Mouse (Mus musculus) kidney, adult 2 months (tissue): ENCODE results near the gene RPS10-NUDT3. TPM values are rescaled to one million over a fixed set of nuclear protein-coding genes. Genes with fewer than 3 reads are reported as not detected.
A peak's percentile ranks its signal among the peaks of the same experiment; 100 is the strongest.

ENCODE experiments used
- DNase-seq: peaks from one replicate; pipeline ENCODE4 v3.0.0; 2021
- H3K27ac ChIP-seq: fragments of 200-500 bp; 2 replicates; pipeline ENCODE4 v1.5.1; 2012; ENCODE audit warnings: low read depth, low read length, control low read depth, inconsistent platforms; ENCODE audit not compliant: insufficient read depth
- H3K27me3 ChIP-seq: fragments of 200-500 bp; replicated peaks from 2 replicates; pipeline ENCODE4 v1.6.1; 2012; ENCODE audit warnings: mild to moderate bottlenecking, moderate library complexity, low read length, inconsistent platforms; ENCODE audit not compliant: control insufficient read depth, insufficient read depth
- H3K36me3 ChIP-seq: fragments of 200-500 bp; 2 replicates; pipeline ENCODE4 v1.6.1; 2012; ENCODE audit warnings: mild to moderate bottlenecking, moderate library complexity, low read length, inconsistent platforms; ENCODE audit not compliant: control insufficient read depth, insufficient read depth
- H3K4me1 ChIP-seq: fragments of 200-500 bp; 2 replicates; pipeline ENCODE4 v1.6.1; 2011; ENCODE audit warnings: low read length; ENCODE audit not compliant: control insufficient read depth, insufficient read depth
- H3K4me3 ChIP-seq: fragments of 200-500 bp; 2 replicates; pipeline ENCODE4 v1.5.1; 2011; ENCODE audit warnings: mild to moderate bottlenecking, low read depth, low read length, control low read depth; ENCODE audit not compliant: insufficient read depth
- CTCF ChIP-seq: fragments of 200-500 bp; conservative IDR thresholded peaks from 2 replicates; pipeline ENCODE4 v1.5.1; 2011; ENCODE audit warnings: low read depth, mild to moderate bottlenecking, control low read depth, low read length, moderate library complexity, mixed read lengths; ENCODE audit not compliant: insufficient read depth, insufficient read length
- POLR2A ChIP-seq: fragments of 200-500 bp; IDR thresholded peaks from one replicate; pipeline ENCODE4 v1.6.1; 2011; ENCODE audit warnings: low read depth, low read length, control low read depth
- WGBS: fragments of 180-500 bp; shearing (Covaris S2); methylation state at CpG from one replicate; pipeline ENCODE4 v1.1.7; 2018; 5-methylcytosine and 5-hydroxymethylcytosine counted together
- polyA plus RNA-seq: library from polyadenylated mRNA; depleted of rRNA; stranded (reverse); fragments of >200 nt; gene quantifications from 2 replicates; pipeline ENCODE4 v1.2.3, GENCODE M21; 2012

The RPS10-NUDT3 gene
- polyA plus RNA-seq, 1 experiment: not detected

DNA sequence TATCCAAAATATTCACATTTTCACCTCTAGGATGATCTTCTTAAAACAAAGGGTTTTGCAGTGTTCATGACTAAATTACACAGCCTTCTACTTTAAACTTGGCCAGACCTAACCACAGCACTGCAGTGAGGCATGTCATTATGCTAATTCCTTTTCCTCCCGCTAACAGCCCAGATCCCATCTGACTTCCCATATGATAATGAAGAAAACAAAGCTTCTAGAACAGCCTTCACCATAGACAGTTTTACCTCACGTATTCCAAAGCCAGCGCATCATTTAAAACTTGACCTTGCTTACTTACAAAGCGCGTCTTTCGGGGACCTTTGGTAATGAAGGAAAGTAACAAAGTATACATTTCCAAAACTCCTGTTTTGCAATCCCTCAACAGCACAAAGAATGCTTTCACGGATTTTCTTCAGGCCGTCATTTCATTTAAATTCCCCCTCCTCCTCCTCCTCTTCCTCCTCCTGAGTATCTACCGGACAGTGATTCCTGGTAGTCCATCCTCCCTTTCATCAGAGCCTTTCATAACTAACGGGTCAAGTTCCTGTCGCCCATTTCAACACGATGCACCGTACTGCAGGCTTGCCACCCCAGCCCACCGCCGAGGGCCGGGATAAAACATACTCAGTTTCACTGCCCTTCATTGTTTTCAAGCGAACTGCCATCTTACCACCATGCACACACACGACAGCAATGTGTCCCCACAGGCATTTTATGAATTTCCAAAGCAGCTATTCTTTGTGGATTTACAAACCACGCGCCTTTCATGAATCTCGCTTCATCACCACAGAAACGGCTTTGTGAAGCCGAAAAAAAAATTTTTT, 13.1 kb downstream of the RPS10-NUDT3 start:
- WGBS: 8% methylated on average over 23 of the region's 23 CpGs
- no peak overlapping the region for H3K27ac ChIP-seq
- H3K4me1 ChIP-seq: peaks cover 17% of the 10 kb centered on the region
- no peak for TF ChIP-seq CTCF
- no peak for TF ChIP-seq POLR2A
- H3K36me3 ChIP-seq: no peaks in the 10 kb centered on the region
- H3K4me3 ChIP-seq: peak overlapping the region; percentile 55
- DNase-seq: no peak
- H3K27me3 ChIP-seq: no peaks in the 10 kb centered on the region

DNA sequence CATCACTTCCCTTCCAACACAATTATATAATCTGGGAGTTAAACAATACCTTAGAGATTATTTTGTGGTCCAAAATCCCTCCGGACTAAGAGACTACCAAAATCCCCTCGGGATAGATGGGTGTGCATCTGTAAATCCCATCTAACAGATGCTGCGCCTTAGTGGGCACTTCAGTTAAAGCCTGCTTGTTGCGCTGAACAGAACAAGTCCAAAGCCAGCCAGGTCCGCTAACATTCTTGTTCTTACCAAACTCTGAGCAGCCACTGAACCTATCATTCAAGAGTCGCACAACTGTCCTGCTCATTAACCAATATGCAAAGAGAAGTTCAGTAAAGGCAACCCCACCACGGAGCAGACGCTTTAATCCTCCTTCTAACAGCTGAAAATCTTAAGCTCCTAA, 13.9 kb downstream of the RPS10-NUDT3 start:
- Histone ChIP-seq H3K27ac (no peak overlapping the region), H3K27me3 (no peaks in the 10 kb centered on the region), H3K36me3 (no peaks in the 10 kb centered on the region), H3K4me1 (peaks cover 17% of the 10 kb centered on the region), H3K4me3 (no peak overlapping the region)
- DNase-seq: peak; percentile 31
- 33% methylated on average over 8 of the region's 8 CpGs for WGBS
- TF ChIP-seq POLR2A: no peak
- TF ChIP-seq CTCF: no peak

DNA sequence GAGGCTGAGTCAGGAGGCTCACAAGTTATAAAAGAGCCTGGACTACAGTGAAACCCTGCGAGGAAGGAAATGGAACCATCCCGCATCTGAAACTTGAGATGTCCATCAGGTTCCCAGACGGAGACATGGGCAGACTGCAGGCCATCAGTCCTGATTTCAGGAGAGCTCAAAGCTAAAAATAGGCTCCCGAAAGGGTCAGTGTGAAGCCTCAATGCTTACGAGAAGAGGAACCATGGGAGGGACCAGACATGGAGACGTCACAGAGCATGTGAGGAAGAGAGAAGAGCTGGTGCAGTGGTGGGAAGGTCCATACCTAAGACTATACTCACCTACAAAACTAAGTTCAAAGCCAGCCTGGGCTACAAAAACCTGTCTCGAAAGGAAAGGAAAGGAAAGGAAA, 19.6 kb downstream of the RPS10-NUDT3 start:
- H3K4me3 ChIP-seq: no peak overlapping the region

DNA sequence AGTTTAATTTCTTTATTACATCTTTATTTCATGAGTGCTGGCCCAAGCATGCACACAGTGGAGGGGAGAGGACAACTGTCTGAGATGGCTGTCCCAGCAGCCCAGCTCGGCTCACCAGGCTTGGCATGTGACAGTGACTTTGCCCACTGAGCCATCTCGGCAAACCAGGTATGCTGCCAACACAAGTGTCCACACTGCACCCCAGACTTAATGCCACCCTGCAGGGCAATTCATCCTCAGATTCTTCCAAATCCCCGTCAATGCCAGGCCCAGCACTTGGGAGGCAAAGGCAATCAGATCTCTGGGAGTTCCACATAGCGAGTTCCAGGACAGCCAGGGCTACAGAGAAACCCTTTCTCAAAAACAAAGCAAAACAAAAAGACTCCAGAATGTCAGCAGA, 22.0 kb downstream of the RPS10-NUDT3 start:
- no peak overlapping the region for H3K4me3 ChIP-seq
- peaks cover 4% of the 10 kb centered on the region; the same call in 1 of the 2 replicates for H3K4me1 ChIP-seq
- no peaks in the 10 kb centered on the region for H3K27me3 ChIP-seq
- 70% methylated on average over 4 of the region's 4 CpGs for WGBS
- DNase-seq: no peak
- TF ChIP-seq CTCF (no peak), POLR2A (no peak)
- no peaks in the 10 kb centered on the region for H3K36me3 ChIP-seq
- H3K27ac ChIP-seq: no peak overlapping the region

More for the DNA sequence above, 19.6 kb downstream of the RPS10-NUDT3 start:
- TF ChIP-seq CTCF: no peak
- no peak for TF ChIP-seq POLR2A
- Histone ChIP-seq H3K27ac (no peak overlapping the region), H3K4me1 (peaks cover 4% of the 10 kb centered on the region; the same call in 1 of the 2 replicates), H3K27me3 (no peaks in the 10 kb centered on the region), H3K36me3 (no peaks in the 10 kb centered on the region)
- DNase-seq: no peak
- 61% methylated on average over 7 of the region's 7 CpGs for WGBS

DNA sequence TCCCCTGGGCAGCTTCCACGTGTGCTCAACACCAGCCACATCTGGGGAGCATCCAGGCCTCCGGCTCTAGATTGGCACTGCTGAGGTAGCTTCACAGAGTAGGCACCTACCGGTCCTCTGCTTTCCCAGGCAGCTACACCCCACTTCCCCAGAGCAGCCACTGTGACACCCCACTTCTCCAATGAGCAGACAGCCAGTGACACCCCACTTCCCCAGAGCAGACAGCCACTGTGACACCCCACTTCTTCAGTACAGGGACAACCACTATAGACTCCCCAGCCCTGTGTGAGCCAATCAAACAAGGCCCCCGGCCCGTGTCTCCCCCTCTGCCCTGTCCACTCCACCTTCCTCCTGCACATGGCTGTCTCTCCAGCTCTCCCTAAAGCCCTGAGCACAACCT, 23.0 kb downstream of the RPS10-NUDT3 start:
- Histone ChIP-seq H3K4me1 (peaks cover 4% of the 10 kb centered on the region; the same call in 1 of the 2 replicates), H3K27ac (no peak overlapping the region), H3K4me3 (no peak overlapping the region), H3K27me3 (no peaks in the 10 kb centered on the region), H3K36me3 (no peaks in the 10 kb centered on the region)
- DNase-seq: no peak
- WGBS: 79% methylated on average over 5 of the region's 5 CpGs
- TF ChIP-seq POLR2A (no peak), CTCF (no peak)

DNA sequence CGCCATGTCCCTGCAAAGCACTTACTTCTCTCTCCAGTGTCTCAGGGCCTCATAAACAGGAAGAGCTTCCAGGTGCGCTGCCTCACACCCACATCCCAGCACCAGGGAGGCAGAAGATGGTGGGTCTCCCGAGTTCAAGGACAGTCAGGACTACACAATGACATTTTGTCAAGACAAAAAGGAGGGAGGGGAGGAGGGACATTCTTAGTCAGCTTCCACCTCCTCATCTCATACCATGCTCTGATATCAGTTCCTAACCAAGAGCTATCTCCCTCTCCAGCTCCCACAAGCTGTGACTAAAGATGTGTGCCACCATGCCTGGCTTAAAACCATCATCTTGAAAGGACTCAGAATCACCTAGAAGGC, 23.5 kb downstream of the RPS10-NUDT3 start:
- WGBS: 45% methylated on average over 3 of the region's 3 CpGs
- Histone ChIP-seq H3K4me1 (peaks cover 4% of the 10 kb centered on the region; the same call in 1 of the 2 replicates), H3K27ac (no peak overlapping the region), H3K36me3 (no peaks in the 10 kb centered on the region), H3K4me3 (no peak overlapping the region), H3K27me3 (no peaks in the 10 kb centered on the region)
- DNase-seq: no peak
- no peak for TF ChIP-seq CTCF

DNA sequence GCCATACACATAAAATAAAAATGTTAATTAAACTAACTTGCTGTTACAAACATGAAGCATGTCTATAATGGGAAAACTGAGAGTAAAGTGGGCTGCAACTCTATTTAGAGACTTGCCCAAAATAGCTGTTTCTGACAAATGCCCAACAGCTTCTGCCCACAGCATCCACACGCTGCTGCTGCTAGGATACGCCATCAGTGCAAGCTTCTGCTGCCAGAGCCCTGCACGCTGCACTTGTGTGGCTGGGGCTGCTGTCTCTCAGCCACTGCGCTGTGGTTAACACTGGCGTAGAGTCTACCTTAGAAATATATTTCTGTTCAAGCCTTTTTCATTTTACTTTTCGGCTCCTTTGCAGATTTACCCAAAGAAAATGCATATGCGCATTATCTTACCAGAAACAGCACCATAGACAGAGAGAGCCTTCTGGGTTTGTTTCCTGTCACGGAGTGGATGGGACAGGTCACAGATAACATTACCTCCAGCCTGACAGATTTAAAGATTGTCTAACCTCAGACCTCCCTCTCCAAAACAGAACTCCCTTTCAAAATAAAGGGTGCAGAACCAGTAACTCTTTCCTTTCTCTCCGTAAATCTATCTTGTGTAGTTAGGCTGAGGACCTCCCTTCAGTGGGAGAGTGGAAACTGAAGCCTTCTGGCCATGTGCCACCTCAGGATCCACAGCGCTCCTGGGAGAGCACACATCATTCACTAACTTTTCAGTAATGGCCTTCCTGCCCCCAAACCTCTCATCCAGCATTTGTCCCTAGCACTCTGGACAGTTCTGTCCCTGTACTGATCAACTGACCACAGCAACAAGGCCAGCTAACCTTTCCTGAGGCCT, 24.1 kb downstream of the RPS10-NUDT3 start:
- no peak overlapping the region for H3K27ac ChIP-seq
- no peak overlapping the region for H3K4me3 ChIP-seq
- H3K4me1 ChIP-seq: peaks cover 4% of the 10 kb centered on the region; the same call in 1 of the 2 replicates
- H3K27me3 ChIP-seq: no peaks in the 10 kb centered on the region
- 75% methylated on average over 10 of the region's 10 CpGs for WGBS
- DNase-seq: no peak
- TF ChIP-seq POLR2A: no peak
- no peak for TF ChIP-seq CTCF
- no peaks in the 10 kb centered on the region for H3K36me3 ChIP-seq
